Mouse (Mus musculus): ENCODE measurements at regions not wholly inside any gene's neighbourhood (a gene's known extent, or its start where the extent isn't known, plus 50 kb on each side); places are given as distances from the start of the nearest gene placed in this dataset.
A peak's percentile ranks its signal among the peaks of the same experiment; 100 is the strongest.
"Not testable (repeated sequence)": the region's sequence is repeated elsewhere in the genome, so short reads cannot be mapped to it uniquely, and the experiment has no call there.

- DNase-seq = no peak
Observed at GRCm38 (mm10) chr6:68977959-68978358, 1442.4 kb upstream of the Tacstd2 start.

DNA sequence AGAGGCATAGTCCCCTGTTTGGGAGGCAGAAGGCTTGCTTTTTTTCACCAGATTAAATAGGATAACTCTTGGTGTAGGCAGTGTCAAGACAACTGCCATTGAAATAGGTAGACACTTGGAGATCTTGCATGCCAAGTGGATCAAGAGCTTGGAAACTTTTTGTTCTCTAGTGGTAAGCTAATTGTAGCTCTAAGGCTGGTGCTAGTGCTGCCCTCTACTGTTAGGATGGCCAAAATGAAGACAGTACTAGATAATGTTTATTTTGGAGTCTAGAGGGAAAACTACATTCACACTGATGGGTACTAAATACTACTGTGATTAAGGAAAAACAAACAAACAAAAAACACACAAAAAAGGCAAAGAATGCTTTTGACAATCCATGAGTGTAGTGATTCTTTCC is 1428.4 kb upstream of the Tacstd2 start:
- no peak for DNase-seq

GRCm38 (mm10) chr6:68938104-68938503 is 1402.5 kb upstream of the Tacstd2 start:
- not testable (repeated sequence) for DNase-seq

- DNase-seq = not testable (repeated sequence)
Observed at GRCm38 (mm10) chr6:68931860-68932259, 1396.3 kb upstream of the Tacstd2 start.

DNA sequence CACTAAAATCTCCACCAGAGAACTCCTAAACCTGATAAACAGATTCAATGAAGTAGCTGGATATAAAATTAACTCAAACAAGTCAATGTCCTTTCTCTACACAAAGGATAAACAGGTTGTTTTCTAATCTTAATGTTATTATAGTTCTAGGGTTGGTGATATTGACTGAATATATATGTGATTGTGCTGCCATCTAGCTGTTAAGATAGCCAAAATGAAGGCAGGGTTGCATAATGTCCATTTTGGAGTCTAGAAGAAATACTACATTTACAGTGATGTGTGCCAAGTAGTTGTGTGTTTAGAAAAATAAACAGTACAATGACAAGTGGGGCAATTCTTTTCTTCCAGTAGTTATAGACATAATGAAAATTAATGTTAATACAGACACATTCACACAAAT is 1379.9 kb upstream of the Tacstd2 start:
- no peak for DNase-seq

DNA sequence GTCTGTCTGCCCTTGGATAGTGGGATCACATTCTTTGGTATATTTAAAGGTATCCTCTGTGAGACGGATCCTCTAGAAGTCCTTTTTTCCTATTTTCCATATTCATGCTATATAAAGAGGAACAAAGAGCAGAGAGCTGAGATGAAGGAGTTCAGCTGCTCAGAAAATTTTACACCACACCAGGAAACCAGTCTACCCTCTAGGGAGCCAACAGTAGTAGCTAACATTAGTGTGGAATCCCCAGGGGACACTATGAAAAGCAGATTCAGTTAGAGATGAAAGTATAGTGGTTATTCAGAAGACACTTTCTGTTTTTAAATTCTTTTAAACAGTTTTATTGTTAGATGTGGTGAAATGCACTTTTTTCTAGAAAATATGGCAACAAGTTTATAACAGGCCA is 1348.5 kb upstream of the Tacstd2 start:
- no peak for DNase-seq

GRCm38 (mm10) chr6:68852761-68853160 is 1317.2 kb upstream of the Tacstd2 start:
- not testable (repeated sequence) for DNase-seq

- DNase-seq = no peak
Observed at GRCm38 (mm10) chr6:68852286-68852685, 1316.7 kb upstream of the Tacstd2 start.

GRCm38 (mm10) chr6:68835186-68835585 is 1299.6 kb upstream of the Tacstd2 start:
- no peak for DNase-seq

DNA sequence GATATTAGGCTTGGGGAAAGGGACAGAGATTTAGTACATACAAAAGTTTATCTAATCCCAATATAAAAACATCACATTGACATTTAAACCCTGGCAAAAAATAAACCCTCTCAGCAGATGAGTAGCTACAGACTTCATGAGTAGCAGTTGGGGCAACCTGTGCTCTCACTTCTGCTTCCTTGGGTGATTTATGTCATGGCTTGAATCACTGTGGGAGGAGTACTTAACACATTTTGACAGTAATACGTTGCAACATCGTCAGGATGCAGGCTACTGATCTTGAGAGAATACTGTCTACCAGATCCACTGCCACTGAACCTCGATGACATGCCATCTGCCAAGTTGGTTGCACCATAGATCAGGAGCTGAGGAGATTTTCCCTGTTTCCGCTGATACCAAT is 1299.0 kb upstream of the Tacstd2 start:
- no peak for DNase-seq

- not testable (repeated sequence) for DNase-seq
Observed at GRCm38 (mm10) chr6:68828460-68828859, 1292.9 kb upstream of the Tacstd2 start.

DNA sequence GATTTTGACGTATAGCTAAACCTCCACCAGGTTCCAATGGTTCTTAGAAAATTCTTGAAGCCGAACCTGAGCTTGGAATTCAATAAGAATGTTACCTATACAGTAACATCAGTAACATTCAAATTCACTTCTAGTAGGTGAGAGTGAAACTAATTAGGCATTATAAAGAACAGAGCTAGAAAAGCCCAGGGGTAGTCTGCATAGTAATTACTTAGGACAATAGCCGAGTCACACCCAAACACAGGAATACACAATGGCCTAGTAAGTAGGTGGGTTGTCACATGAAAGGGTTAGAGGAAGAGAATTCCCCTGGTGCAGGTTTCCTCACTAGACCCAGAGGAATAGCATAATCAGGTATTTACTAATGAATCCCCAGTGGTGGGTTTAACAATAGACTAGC is 1277.8 kb upstream of the Tacstd2 start:
- DNase-seq = no peak

DNA sequence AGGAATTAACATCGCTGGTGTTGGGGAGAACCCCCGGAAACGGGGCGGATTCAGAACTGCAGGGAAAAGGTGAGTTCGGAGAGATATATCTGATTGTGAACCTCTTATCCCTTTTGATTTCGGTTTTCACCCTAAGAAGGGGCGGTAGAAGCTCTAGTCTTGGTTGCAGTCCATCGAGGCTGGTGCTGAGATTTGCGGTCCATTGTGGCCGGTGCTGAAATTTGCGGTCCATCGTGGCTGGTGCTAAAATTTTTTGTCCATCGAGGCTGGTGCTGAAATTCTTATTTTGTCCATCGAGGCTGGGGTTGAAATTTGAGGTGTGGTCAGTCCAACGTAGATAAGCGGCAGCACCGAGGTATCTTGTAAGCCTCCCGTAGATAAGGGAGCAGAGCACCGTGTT is 1263.6 kb upstream of the Tacstd2 start:
- not testable (repeated sequence) for DNase-seq

DNA sequence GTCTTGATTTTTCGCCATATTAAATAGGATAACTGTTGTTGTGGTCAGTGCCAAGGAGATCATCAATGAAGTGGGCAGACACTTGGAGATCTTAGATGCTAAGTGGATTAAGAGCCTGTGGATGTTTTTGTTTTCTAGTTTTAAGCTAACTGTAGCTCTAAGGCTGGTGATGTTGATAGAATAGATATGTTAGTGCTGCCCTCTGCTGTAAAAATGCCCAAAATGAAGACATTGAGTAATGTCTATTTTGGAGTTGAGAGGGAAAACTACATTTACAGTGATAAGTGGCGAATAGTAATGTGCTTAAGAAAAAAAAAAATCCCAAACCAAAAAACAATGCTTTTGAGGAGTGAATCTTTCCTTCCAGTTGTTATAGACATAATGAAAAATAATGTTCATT is 1235.9 kb upstream of the Tacstd2 start:
- DNase-seq = no peak

DNA sequence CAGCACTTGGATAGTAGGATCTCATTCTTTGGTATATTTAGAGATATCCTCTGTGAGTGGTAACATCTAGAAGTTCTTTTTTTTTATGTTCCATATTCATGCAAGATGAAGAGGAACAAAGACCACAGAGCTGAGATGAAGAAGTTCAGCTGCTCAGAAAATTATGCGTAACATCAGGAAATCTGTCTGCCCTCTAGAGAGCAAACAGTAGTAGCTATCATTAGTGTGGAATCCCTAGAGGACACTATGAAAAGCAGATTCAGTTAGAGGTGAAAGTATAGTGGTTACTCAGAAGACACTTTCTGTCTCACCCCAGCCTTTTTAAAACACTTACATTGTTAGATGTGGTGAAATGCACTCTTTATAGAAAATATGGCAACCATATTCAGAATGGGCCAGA is 1214.9 kb upstream of the Tacstd2 start:
- DNase-seq = no peak

DNA sequence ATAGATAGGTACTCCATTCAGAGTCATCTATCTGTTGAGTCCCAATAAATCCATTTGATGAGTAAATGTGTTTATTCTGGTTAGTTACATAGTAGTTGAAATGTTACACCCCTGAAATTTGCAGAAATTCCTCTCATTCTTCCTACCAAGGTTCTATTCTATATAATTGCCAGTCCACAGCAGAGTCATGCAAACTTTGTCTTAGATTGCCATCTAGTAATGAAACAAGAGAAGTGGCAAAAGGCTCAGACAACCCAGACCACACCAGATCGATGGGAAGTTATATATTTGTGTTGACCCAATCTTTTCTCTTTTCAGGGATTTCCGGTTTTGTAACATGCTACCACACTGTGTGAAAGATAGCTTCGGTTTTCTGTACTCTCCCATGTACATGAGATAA is 1214.1 kb upstream of the Tacstd2 start:
- no peak for DNase-seq

DNA sequence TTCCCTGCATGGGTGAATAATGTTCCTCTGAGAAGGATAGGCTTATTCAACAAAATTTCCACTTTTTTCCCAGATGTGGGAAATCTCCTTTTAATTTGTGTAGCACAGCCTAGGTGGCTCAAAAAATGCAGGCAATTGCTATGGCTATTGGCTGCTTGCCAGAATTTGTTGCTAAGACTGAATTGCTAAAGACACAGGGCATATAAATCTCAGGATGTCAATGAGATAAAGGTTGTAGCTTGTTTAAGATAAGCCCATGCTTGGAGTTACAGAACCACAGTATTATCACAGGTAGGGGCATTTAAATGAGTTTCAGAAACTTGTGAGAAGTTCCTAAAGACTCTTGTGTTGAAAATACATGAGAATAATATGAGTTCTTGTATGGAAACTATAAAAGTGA is 1203.0 kb upstream of the Tacstd2 start:
- DNase-seq = no peak

- no peak for DNase-seq
Observed at GRCm38 (mm10) chr6:68736647-68737046, 1201.1 kb upstream of the Tacstd2 start.

- DNase-seq = no peak
Observed at GRCm38 (mm10) chr6:68736068-68736467, 1200.5 kb upstream of the Tacstd2 start.

DNA sequence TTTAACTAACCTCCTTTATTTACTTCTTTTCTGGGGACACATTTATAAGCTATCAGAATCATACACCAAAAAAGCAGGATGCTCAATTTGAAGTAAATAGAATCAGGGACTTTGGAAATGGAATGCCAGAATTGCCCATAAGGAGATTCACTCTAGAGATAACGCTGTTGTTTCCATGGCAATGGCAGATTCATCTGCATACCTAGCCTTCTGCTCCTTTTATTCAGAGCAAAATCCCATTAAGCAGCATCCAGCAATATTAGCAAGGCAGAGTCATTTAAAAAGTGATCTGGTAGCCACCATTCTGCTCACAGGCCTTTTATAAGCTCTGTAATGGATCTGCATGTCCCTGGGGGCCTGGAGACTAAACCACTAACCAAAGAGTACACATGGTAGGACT is 1175.5 kb upstream of the Tacstd2 start:
- not testable (repeated sequence) for DNase-seq

DNA sequence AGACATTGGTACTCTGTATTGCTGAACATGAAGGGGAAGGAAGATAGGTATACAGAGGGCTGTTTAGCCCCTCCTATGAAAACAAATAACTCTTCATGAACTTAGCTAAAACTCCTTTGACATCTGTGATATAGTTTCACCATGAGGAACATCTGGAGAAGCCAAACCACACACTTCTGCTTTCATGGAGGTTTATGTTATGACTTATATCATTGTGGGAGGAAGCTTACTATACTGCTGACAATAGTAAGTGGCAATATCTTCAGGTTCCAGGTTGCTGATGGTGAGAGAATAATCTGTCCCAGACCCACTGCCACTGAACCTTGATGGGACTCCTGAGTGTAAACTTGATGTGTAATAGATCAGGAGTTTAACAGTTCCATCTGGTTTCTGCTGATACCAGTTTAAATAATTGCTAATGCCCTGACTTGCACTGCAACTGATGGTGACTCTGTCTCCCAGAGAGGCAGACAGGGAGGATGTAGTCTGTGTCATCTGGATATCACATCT is 1168.8 kb upstream of the Tacstd2 start:
- DNase-seq = not testable (repeated sequence)

DNA sequence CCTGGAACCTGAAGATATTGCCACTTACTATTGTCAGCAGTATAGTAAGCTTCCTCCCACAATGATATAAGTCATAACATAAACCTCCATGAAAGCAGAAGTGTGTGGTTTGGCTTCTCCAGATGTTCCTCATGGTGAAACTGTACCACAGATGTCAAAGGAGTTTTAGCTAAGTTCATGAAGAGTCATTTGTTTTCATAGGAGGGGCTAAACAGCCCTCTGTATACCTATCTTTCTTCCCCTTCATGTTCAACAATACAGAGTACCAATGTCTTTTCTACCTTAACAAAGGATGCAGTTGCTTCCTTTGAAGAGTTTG is 1145.2 kb upstream of the Tacstd2 start:
- not testable (repeated sequence) for DNase-seq

DNA sequence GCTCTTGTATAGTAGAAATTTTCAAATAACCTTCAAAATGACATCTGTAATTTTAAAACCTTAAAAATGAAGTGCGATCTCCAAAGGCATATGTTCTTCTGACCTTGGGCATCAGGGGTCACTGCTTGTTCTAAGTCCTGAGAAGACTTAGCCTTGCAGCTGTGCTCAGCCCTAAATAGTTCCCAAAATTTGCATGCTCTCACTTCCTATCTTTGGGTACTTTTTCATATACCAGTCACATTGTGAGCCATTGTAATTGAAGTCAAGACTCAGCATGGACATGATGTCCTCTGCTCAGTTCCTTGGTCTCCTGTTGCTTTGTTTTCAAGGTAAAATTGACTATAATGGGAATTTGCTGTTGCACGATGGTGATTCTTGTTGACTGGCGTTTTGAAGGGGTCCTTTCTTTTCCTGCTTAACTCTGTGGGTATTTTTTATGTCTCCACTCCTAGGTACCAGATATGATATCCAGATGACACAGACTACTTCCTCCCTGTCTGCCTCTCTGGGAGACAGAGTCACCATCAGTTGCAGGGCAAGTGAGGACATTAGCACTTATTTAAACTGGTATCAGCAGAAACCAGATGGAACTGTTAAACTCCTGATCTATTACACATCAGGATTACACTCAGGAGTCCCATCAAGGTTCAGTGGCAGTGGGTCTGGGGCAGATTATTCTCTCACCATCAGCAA is 1144.6 kb upstream of the Tacstd2 start:
- DNase-seq = no peak

GRCm38 (mm10) chr6:68668433-68668832 is 1132.8 kb upstream of the Tacstd2 start:
- peak; percentile 4 to 7 for DNase-seq

DNA sequence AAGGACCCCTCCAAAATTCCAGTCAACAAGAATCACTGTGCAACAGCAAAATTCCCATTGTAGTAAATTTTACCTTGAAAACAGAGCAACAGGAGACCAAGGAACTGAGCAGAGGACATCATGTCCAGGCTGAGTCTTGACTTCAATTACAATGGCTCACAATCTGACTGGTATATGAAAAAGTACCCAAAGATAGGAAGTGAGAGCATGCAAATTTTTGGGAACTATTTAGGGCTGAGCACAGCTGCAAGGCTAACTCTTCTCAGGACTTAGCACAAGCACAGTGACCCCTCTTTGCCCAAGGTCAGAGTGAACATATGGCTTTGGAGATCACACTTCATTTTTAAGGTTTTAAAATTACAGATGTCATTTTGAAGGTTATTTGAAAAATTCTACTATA is 1096.7 kb upstream of the Tacstd2 start:
- not testable (repeated sequence) for DNase-seq

Measured in cerebellum, postnatal 36 days (tissue).